Mouse (Mus musculus) E14TG2a.4 (cell line): Measurements from ENCODE around the gene Pla2g3.

ENCODE experiments used
- H3K27me3 ChIP-seq: 2 replicates; pipeline ENCODE4 v1.6.1; 2014; ENCODE audit warnings: low read length, control low read depth; ENCODE audit not compliant: insufficient read depth
- H3K36me3 ChIP-seq: 2 replicates; pipeline ENCODE4 v1.6.1; 2014; ENCODE audit warnings: low read length, control low read depth; ENCODE audit not compliant: insufficient read depth
- H3K4me1 ChIP-seq: replicated peaks from 2 replicates; pipeline ENCODE4 v1.6.1; 2014; ENCODE audit warnings: low read depth, low read length, control low read depth
- H3K4me3 ChIP-seq: replicated peaks from 2 replicates; pipeline ENCODE4 v1.5.1; 2014; ENCODE audit warnings: mild to moderate bottlenecking, low read length
- H3K9me3 ChIP-seq: 2 replicates; pipeline ENCODE4 v1.6.1; 2014; ENCODE audit warnings: low read length, control low read depth
- CTCF ChIP-seq: conservative IDR thresholded peaks from 2 replicates; pipeline ENCODE4 v1.5.1; 2014; ENCODE audit warnings: low read length
- NANOG ChIP-seq: IDR thresholded peaks from 2 replicates; pipeline ENCODE4 v1.6.1; 2014; ENCODE audit warnings: borderline replicate concordance, low read length, mixed read lengths
- POU5F1 ChIP-seq: IDR thresholded peaks from 2 replicates; pipeline ENCODE4 v1.6.1; 2014; ENCODE audit warnings: low read length, borderline replicate concordance

The Pla2g3 gene

DNA sequence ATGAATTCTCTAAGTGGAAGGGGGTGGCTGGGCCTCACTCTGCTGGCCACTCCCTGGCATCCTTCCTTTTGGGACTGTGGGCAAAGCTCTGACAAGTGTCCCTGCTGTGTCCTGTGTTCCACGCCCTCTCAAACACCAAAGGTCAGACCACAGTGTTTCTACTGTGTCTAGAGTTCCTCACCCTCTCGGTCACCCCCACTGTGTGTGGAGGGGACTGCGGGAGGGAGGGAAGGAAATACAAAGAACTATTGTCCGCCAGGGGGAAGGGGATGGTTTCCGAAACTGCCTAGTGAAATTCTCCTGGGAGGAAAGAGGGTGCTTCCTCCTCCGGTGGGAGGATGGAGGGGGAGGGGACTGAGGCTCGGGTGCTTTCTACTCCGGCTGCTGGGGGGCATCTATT, 46.9 kb downstream of the Pla2g3 start:
- Histone ChIP-seq H3K4me1 (peaks cover 83% of the 10 kb centered on the region), H3K4me3 (peak overlapping the region; percentile 85), H3K9me3 (no peaks in the 10 kb centered on the region), H3K36me3 (peaks cover 53% of the 10 kb centered on the region), H3K27me3 (no peaks in the 10 kb centered on the region; the same call in 1 of the 2 replicates)
- TF ChIP-seq CTCF (no peak), NANOG (no peak), POU5F1 (no peak)

DNA sequence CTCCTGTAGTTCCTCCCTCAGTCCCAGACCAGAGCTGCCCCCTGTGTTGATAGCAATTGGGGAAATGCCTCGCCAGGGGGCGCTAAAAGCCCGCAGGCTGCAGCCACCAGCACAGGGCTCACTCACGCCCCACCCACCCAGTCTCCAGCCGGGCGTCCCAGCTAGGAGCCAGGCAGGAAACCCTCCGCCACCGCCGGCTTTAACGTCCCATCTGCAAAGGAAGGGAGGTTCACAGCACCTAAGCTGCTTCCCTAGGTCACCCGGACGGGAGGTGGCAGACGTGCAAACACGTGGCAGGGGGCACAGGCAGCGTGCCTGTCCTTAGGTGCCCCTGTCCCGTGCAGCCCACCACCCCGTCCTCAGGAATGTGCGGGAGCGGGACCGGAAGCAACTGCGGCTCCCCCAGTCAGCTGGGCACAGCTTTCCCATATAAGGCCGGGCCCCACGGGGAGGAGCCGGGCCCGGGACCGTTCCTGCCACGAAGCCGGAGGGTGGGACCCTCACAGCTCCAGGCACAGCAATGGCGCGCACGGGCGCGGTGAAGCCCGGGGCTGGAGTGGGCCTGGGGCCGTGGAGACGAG, 47.4 kb downstream of the Pla2g3 start:
- peaks cover 83% of the 10 kb centered on the region for H3K4me1 ChIP-seq
- peaks cover 48% of the 10 kb centered on the region for H3K36me3 ChIP-seq
- H3K4me3 ChIP-seq: peak overlapping the region; percentile 85
- no peaks in the 10 kb centered on the region; the same call in 1 of the 2 replicates for H3K27me3 ChIP-seq
- H3K9me3 ChIP-seq: no peaks in the 10 kb centered on the region
- TF ChIP-seq POU5F1: no peak
- peak; percentile 76 for TF ChIP-seq CTCF

DNA sequence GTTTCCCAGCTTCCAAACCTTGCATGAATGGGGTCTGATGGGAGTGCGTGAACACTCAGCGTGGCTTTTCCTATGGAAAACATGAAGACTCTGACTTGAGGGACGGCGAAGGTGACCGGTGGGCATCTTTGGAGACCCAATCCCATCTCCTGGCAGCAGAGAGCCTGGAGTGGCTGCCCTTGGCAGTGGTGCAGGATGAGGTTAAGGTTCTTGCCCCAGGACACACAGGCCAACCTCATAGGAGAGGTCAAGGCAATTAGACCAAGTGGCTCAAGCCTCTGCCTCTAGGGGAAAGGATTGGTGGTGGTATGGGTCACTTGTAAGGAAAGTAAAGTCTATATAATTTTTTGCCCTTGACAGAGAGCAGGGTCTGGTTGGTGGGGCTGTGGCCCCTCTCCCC, 48.0 kb downstream of the Pla2g3 start:
- H3K36me3 ChIP-seq: peaks cover 42% of the 10 kb centered on the region
- H3K4me3 ChIP-seq: peak overlapping the region; percentile 85
- no peak for TF ChIP-seq NANOG
- TF ChIP-seq POU5F1: no peak
- TF ChIP-seq CTCF: no peak
- no peaks in the 10 kb centered on the region for H3K9me3 ChIP-seq
- H3K4me1 ChIP-seq: peaks cover 83% of the 10 kb centered on the region
- H3K27me3 ChIP-seq: no peaks in the 10 kb centered on the region; the same call in 1 of the 2 replicates

DNA sequence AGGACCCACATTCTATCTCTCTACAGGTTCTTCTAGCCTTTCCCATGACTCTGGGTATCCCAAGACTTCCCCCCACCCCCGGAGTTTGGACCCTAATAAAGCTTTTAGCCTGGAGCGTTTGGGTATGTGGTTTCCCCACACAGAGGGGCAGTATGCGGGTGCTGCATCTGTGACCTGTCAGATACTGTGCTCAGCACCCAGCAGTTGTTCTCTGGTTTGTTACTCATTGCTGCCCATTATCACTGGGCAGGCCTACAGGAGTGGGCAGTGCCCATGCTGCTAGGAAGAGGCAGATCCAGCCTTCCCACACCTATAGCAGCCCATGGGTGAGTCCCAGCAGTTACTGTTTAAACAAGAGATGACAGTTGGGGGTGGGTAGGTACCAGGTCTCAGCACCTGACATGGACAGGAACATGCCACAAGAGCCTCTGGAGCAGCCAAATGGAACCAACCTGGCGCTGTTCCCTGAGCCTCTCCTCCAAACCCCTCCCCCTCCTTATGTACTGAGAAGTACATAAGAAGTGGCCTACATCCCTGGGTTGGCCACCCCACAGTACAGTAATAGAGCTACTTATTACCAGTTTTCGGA, 48.8 kb downstream of the Pla2g3 start:
- H3K4me1 ChIP-seq: peaks cover 84% of the 10 kb centered on the region
- peaks cover 7% of the 10 kb centered on the region; the same call in 1 of the 2 replicates for H3K27me3 ChIP-seq
- TF ChIP-seq POU5F1 (no peak), CTCF (no peak), NANOG (no peak)
- 0 out of 2 replicates have a peak overlapping the region, but pooled peaks have one; percentile 85 for H3K4me3 ChIP-seq
- H3K9me3 ChIP-seq: no peaks in the 10 kb centered on the region
- peaks cover 34% of the 10 kb centered on the region for H3K36me3 ChIP-seq

DNA sequence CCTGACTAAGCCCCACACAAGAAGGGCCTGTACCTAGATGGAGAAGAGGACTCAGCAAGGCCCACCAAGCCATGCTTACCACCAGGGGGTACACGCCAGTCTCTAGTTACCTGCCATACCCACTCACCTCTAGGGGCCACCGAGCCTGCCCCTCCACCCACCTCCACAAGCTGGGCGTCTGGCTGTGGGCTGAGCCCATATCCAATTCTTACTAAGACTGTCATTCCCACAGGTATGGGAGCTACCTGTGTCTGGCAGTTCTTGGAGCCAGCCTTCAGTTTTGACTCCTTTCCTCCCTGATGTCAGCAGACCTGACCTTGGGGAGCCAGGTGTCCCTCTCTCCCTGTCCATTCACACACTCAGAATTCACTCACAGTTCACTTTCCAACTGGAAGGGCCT, 49.6 kb downstream of the Pla2g3 start:
- H3K27me3 ChIP-seq: peaks cover 7% of the 10 kb centered on the region; the same call in 1 of the 2 replicates

DNA sequence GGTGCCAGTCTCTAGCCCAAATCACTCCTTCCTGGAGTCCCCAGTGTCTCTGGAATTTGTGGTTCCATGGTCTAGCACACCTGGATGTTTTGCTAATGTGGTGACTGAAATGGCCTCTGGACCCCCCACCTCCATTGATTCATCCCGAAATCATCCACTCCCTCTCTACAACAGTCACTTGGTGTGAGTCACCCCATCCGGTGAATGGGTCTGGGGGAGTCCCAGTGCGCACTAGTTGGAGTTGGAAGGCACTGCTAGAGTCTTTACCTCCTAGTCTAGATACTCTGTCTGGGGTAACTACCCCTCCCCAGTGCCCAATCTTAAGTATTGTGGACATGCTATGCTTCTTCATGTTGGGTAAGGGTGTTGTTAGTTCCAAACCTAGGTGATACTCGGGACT, 50.3 kb downstream of the Pla2g3 start:
- peaks cover 21% of the 10 kb centered on the region for H3K36me3 ChIP-seq
- H3K27me3 ChIP-seq: peaks cover 7% of the 10 kb centered on the region; the same call in 1 of the 2 replicates
- TF ChIP-seq POU5F1: no peak
- no peak for TF ChIP-seq NANOG
- TF ChIP-seq CTCF: no peak
- no peaks in the 10 kb centered on the region for H3K9me3 ChIP-seq
- H3K4me3 ChIP-seq: peak overlapping the region; percentile 84
- peaks cover 86% of the 10 kb centered on the region for H3K4me1 ChIP-seq

More for the DNA sequence above, 49.6 kb downstream of the Pla2g3 start:
- peaks cover 27% of the 10 kb centered on the region for H3K36me3 ChIP-seq
- peak overlapping the region; percentile 84; the same call in 1 of the 2 replicates for H3K4me3 ChIP-seq
- no peaks in the 10 kb centered on the region for H3K9me3 ChIP-seq
- TF ChIP-seq POU5F1 (no peak), CTCF (no peak), NANOG (no peak)
- peaks cover 85% of the 10 kb centered on the region for H3K4me1 ChIP-seq

DNA sequence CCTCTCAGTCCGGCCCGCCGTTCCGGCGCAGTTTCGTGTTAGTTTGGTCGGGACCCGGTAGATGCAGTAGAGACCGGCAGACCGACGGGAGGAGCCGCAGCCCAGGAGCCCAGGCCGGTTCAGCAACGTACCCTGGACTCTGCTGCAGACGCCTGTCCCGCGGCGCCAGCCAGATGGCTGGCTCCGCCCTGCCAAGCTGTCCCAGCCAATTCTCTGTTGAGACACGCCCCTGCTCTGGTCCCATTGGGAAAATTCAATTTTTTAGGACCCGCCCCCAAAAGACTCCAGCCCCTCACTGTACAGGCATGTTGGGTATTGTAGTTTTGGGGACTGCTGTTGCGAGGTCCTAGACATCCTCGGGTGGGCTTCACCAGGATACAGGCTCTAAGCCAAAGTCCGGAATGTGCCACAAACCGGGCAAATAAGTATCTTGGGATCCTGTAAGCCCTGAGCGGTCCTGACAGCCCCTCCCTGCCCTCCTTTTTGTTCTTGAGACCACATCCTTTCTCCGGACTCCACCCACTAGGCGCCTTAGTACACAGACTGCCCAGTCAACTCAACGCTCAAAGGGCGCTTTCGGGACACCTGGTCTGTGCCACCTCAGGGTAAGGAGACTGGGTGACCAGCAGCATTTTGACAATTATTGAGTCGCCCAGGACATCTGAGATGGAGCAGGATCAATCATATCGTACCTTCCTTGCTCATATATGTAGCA, 51.2 kb downstream of the Pla2g3 start:
- H3K36me3 ChIP-seq: peaks cover 12% of the 10 kb centered on the region
- H3K4me3 ChIP-seq: peak overlapping the region; percentile 84
- no peak for TF ChIP-seq CTCF
- no peak for TF ChIP-seq POU5F1
- TF ChIP-seq NANOG: no peak
- peaks cover 7% of the 10 kb centered on the region; the same call in 1 of the 2 replicates for H3K27me3 ChIP-seq
- H3K9me3 ChIP-seq: peaks cover under 1% of the 10 kb centered on the region; the same call in 1 of the 2 replicates
- H3K4me1 ChIP-seq: peaks cover 86% of the 10 kb centered on the region

DNA sequence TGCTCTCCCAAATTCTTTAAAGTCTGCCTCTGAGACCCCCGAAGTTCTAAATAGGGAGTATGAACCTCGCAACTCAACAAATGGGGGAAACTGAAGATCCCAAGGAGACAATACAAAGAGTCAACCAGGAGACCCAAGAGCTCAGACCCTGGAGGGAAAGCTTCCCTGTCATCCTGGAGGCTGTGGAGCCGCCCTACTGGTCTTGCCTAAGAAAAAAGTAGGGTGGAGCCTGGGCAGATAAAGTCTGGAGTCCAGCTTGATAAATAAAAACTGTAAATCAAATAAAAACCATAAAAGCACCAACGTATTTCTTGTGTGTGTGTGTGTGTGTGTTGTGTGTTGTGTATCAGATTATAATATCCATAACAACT, 51.7 kb downstream of the Pla2g3 start:
- peaks cover 81% of the 10 kb centered on the region for H3K4me1 ChIP-seq
- TF ChIP-seq CTCF: 0 out of 2 replicates have a peak, but pooled peaks have one; percentile 1
- TF ChIP-seq POU5F1: no peak
- H3K36me3 ChIP-seq: peaks cover 8% of the 10 kb centered on the region
- H3K9me3 ChIP-seq: peaks cover 6% of the 10 kb centered on the region
- H3K4me3 ChIP-seq: peak overlapping the region; percentile 84
- H3K27me3 ChIP-seq: peaks cover 7% of the 10 kb centered on the region; the same call in 1 of the 2 replicates
